Mouse (Mus musculus): ENCODE results near the gene Nodal.
"Not testable (repeated sequence)": the region's sequence is repeated elsewhere in the genome, so short reads cannot be mapped to it uniquely, and the experiment has no call there.

Gene Nodal

DNA sequence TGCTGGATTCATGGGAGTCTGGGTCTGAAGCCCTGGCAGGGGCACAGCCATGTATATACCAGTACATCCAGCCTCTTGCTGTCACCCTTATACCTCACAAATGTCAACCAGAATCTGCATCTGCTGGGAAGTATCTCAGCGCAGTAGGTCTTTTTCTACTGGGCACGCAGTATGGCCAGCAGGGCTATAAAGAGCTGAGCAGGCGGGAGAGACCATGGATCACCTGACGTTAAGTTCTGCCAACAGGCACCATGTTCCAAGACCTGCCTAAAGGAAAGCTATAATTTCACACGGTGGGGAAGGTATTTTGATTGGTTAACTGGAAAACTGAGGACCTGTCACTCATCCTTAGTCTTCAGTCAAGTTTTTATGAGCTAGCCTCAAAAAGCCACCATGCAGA is 11.3 kb downstream of the Nodal start:
- DNase-seq (ENCODE audit: low read depth, low spot score) = no peak

GRCm38 (mm10) chr10:61431375-61431774 is 13.6 kb downstream of the Nodal start:
- no peak for DNase-seq (ENCODE audit: low read depth, low spot score)

GRCm38 (mm10) chr10:61440202-61440800 is 22.5 kb downstream of the Nodal start:
- no peak for DNase-seq (ENCODE audit: low read depth, low spot score)

- peak; percentile 40 for DNase-seq (ENCODE audit: low read depth, low spot score)
Observed at GRCm38 (mm10) chr10:61443456-61443855, 25.7 kb downstream of the Nodal start.

DNA sequence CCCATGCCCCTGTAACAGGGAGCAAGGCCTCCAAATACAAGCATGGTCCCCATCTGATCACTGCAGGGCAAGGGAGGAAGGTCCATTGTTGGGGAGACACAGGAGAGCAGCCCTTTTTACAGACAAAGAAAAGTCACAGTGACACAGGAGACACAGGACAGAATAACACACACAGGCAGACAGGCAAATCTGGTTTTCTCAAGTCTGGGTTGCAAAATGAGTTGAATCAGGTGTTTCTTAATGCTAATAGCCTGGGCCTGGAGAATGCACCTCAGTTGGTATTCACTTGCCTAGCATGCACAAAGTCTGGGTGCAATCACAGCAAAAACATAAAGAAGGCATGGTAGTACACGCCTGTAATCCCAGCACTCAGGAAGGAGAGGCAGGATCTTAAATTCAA is 26.1 kb downstream of the Nodal start:
- DNase-seq (ENCODE audit: low read depth, low spot score) = no peak

- no peak for DNase-seq (ENCODE audit: low read depth, low spot score)
Observed at GRCm38 (mm10) chr10:61445016-61445415, 27.2 kb downstream of the Nodal start.

GRCm38 (mm10) chr10:61447581-61448353 is 30.0 kb downstream of the Nodal start:
- DNase-seq (ENCODE audit: low read depth, low spot score) = no peak

- no peak for DNase-seq (ENCODE audit: low read depth, low spot score)
Observed at GRCm38 (mm10) chr10:61448834-61449233, 31.1 kb downstream of the Nodal start.

DNA sequence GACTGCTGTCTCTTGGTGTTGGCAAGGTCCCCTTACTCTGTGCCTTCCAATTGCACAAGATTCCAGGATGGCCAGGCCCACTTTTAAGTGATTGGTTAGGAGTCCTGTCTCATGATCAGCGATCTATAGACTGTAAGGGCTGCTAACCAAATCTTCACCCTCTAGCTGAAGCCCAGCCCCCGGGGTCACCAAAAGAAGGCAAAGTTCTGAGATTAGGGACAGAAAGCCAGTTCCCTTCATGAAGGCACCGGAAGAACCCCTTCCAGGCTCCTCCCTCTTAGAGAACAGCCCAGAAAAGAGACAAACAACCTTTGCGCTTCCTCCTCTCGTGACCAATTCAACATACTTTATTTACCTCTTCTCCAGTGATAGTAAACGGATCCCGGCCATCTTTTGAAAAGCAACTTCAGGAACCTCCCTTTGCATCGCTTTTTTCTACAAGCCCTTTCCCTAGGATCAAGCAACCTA is 33.7 kb downstream of the Nodal start:
- no peak for DNase-seq (ENCODE audit: low read depth, low spot score)

DNA sequence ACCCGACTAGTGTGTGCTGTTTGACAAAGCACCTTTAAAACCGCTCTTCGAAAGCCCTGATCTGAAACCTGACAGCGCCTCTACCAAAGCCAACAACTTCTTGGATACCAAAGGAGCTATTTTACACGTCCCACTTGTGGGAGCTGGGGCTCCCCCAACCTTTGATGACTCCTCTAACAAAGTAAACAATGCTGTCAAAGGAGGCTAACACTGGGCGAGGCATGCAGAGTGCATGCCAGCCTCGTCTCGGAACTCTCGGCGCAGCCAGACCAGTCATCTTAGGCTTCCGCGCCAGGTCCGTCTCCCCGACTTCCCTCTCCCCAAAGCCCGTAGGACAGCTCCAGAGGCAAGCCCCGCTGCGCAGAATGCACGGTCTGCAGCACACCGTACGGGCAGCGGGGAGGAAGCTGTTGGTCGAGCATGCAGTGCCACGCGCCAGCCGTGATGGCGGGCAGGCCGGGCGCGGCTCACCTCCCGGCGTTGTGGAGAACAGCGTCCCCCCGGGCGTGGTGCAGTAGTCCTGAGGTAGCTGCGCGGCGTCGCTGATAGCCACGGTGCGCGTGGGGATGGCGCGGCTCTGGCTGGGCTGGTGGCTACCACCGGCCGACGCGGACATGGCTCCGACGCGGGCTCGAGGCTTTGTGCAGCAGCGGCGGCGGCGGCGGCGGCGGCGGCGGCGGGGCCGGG is 34.3 kb downstream of the Nodal start:
- no peak for DNase-seq (ENCODE audit: low read depth, low spot score)

DNA sequence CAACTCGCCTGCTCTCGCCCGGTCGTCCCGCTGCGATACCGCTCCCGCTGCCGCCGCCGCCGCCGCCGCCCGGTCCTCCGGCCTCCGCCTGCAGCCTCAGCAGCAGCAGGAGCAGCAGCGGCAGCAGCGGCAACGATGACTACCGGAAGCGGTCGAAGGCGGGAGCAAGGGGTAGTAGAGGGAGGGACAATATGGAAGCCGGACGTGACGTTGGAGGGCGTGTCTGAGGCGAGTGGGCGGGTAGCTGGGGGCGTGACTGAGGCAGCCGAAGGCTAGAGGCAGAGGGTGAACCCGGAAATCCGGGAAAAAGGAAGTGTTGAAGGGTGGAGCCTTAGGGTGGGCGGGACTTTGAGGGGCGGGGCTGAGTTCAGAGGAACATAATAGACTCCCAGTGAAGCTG is 34.9 kb downstream of the Nodal start, which contains the start of gene Eif4ebp2:
Eif4ebp2 (minus strand) TSS at position 17 of the 400 bp plus-strand sequence.
- DNase-seq (ENCODE audit: low read depth, low spot score) = peak; percentile 98

GRCm38 (mm10) chr10:61453171-61453570 is 35.4 kb downstream of the Nodal start:
- DNase-seq (ENCODE audit: low read depth, low spot score) = not testable (repeated sequence)

DNA sequence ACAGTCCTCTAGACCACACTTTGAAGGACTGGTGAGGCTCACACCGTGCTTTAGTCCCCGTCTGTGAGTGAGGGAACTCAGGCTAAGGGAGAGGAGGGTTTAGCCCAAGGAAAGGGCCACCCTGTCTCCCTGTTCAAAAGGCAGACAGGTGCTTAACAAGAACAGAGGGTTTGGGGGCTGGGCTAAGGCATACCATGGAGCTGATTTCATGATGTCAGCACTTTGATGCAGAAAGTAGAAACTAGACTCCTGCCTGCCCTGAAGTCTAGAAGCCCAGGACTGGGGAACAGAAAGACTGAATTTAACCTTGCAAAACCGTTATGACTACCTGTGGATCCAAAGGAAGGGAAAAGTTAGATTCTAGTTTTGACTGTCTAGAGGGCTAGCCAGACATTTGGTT is 39.4 kb downstream of the Nodal start:
- no peak for DNase-seq (ENCODE audit: low read depth, low spot score)

GRCm38 (mm10) chr10:61465009-61465408 is 47.2 kb downstream of the Nodal start:
- DNase-seq (ENCODE audit: low read depth, low spot score) = no peak

- no peak for DNase-seq (ENCODE audit: low read depth, low spot score)
Observed at GRCm38 (mm10) chr10:61466242-61466641, 48.5 kb downstream of the Nodal start.

GRCm38 (mm10) chr10:61466873-61467272 is 49.1 kb downstream of the Nodal start:
- DNase-seq (ENCODE audit: low read depth, low spot score) = peak; percentile 60

DNA sequence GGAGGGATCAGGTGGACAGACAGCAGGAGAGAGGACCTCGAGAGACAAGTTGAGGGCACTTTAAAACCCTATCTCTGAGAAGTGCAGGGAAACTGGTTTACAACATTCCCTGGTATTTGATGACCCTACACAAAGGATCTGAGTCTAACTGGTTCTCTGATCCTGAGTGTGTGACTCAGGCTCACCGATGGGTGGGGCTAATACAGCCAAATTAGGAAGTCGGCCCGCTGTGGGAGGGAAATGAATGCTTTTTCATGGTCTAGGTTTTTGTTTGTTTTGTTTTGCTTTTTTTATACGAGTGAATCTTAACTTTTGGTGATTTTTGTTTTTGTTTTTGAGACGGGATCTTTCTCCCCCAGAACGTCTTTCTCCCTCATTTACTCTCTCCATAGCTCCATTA is 51.1 kb downstream of the Nodal start:
- DNase-seq (ENCODE audit: low read depth, low spot score) = no peak

DNA sequence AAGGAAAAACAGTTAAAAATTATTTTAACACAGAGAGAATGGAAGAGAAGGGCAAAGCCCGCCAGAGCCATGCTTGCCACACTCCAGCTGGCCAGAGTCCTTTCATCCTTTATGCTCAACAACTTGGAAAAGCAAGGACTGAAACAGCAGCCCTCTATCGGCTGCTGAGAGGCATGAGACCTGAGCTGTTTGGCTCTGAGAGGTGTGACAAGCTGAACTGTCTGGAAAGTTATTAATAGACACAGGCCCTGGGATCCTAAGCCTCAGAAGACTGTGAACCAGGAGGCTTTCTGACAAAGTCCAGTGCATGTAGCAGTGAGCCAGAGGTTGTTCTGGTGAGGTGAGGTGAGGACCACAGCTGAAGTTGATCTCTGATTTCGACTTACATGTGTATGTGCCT is 55.9 kb downstream of the Nodal start:
- DNase-seq (ENCODE audit: low read depth, low spot score) = no peak

GRCm38 (mm10) chr10:61474344-61474743 is 56.6 kb downstream of the Nodal start:
- DNase-seq (ENCODE audit: low read depth, low spot score) = no peak

Measured in forelimb bud, embryonic 11.5 days (tissue).